16 mouse cellular contexts compared by ENCODE assay signal in genomic region chr13:113373291-113374083, GRCm38 (mm10).
DNase-seq lines count a peak whose midpoint lies in the region; ATAC-seq lines count a peak whose summit lies in the region.
"Had no signal": no experiment of that assay in that cellular context is flagged by ENCODE, and none has a peak within 500 bp of the region (broad histone marks: within the 10 kb centered on the region; RNA-seq: fewer than 3 reads in every experiment).

No protein-coding gene starts in this region.

- no peak overlapping the region for H3K4me3 ChIP-seq in forebrain, embryonic 15.5 days
- no peak overlapping the region for H3K4me3 ChIP-seq in forebrain, embryonic 10.5 days
- no peak overlapping the region for H3K4me3 ChIP-seq in forebrain, embryonic 16.5 days (replicated peaks; ENCODE audit: low read length)
- no peak overlapping the region for H3K4me3 ChIP-seq in limb, embryonic 12.5 days (replicated peaks)
- H3K4me3 ChIP-seq: kidney, embryonic 15.5 days had no signal

- H3K27me3 ChIP-seq in forebrain, embryonic 15.5 days, result no peaks in the 10 kb centered on the region
- H3K27me3 ChIP-seq in forebrain, embryonic 10.5 days (ENCODE audit: poor library complexity, severe bottlenecking), result no peaks in the 10 kb centered on the region
- no peaks in the 10 kb centered on the region for H3K27me3 ChIP-seq in forebrain, embryonic 16.5 days (replicated peaks; ENCODE audit: control insufficient read depth, insufficient read depth, low read length)
- no peaks in the 10 kb centered on the region; the same call in 1 of the 2 replicates for H3K27me3 ChIP-seq in limb, embryonic 12.5 days
- H3K27me3 ChIP-seq: kidney, embryonic 15.5 days had no signal

- 75% methylated on average over 12 of the region's 12 CpGs for WGBS in forebrain, embryonic 15.5 days
- WGBS in forebrain, embryonic 10.5 days, result 91% methylated on average over 12 of the region's 12 CpGs
- WGBS in forebrain, embryonic 16.5 days, result 73% methylated on average over 12 of the region's 12 CpGs
- 75% methylated on average over 12 of the region's 12 CpGs for WGBS in limb, embryonic 12.5 days

- H3K9me3 ChIP-seq in forebrain, embryonic 15.5 days, result no peaks in the 10 kb centered on the region
- H3K9me3 ChIP-seq in forebrain, embryonic 10.5 days, result no peaks in the 10 kb centered on the region
- H3K9me3 ChIP-seq in forebrain, embryonic 16.5 days (ENCODE audit: control insufficient read depth, low read length), result no peaks in the 10 kb centered on the region
- H3K9me3 ChIP-seq in limb, embryonic 12.5 days, result no peaks in the 10 kb centered on the region
- H3K9me3 ChIP-seq: kidney, embryonic 15.5 days had no signal

- no peaks in the 10 kb centered on the region for H3K4me1 ChIP-seq in forebrain, embryonic 15.5 days
- H3K4me1 ChIP-seq in forebrain, embryonic 10.5 days, result peaks cover 3% of the 10 kb centered on the region
- H3K4me1 ChIP-seq in forebrain, embryonic 16.5 days (replicated peaks; ENCODE audit: control insufficient read depth, insufficient read depth, low read length), result no peaks in the 10 kb centered on the region
- H3K4me1 ChIP-seq in limb, embryonic 12.5 days (replicated peaks), result no peaks in the 10 kb centered on the region; the same call in 1 of the 2 replicates

- H3K4me2 ChIP-seq in forebrain, embryonic 15.5 days (replicated peaks), result no peak overlapping the region
- no peak overlapping the region for H3K4me2 ChIP-seq in forebrain, embryonic 16.5 days (ENCODE audit: low read length)
- no peak overlapping the region for H3K4me2 ChIP-seq in limb, embryonic 12.5 days
- H3K4me2 ChIP-seq: heart, embryonic 11.5 days; kidney, embryonic 15.5 days; lung, embryonic 14.5 days had no signal

- DNase-seq in forebrain, embryonic 10.5 days (ENCODE audit: extremely low spot score, low spot score), result no peak
- DNase-seq in layer of hippocampus, postnatal 10 days (ENCODE audit: low spot score in 2 of 2), result peak; percentile 21 to 32
- no peak for DNase-seq in layer of hippocampus, adult 18-20 months (ENCODE audit: low spot score in 2 of 2)
- DNase-seq in embryo, embryonic 11 days, result no peak
- no peak for DNase-seq in layer of hippocampus, adult 9-10 months (ENCODE audit: low spot score)
- DNase-seq: adrenal gland, postnatal 14 days; cerebellum, adult 2 months; gastrocnemius, postnatal 25 days; heart, postnatal 14 days; lung, embryonic 14.5 days; thymus, postnatal 25 days had no signal

- no peak overlapping the region for H3K9ac ChIP-seq in forebrain, embryonic 15.5 days (replicated peaks)
- H3K9ac ChIP-seq in forebrain, embryonic 16.5 days (replicated peaks; ENCODE audit: low read depth, low read length), result no peak overlapping the region
- no peak overlapping the region for H3K9ac ChIP-seq in limb, embryonic 12.5 days (replicated peaks)
- H3K9ac ChIP-seq: kidney, embryonic 15.5 days; lung, embryonic 14.5 days had no signal

- no peaks in the 10 kb centered on the region for H3K36me3 ChIP-seq in forebrain, embryonic 15.5 days
- H3K36me3 ChIP-seq in forebrain, embryonic 10.5 days (replicated peaks), result no peaks in the 10 kb centered on the region
- no peaks in the 10 kb centered on the region for H3K36me3 ChIP-seq in forebrain, embryonic 16.5 days (ENCODE audit: control insufficient read depth, insufficient read depth)
- H3K36me3 ChIP-seq in limb, embryonic 12.5 days, result peaks cover 15% of the 10 kb centered on the region; the same call in 1 of the 2 replicates
- H3K36me3 ChIP-seq: kidney, embryonic 15.5 days had no signal

- H3K27ac ChIP-seq in forebrain, embryonic 15.5 days (replicated peaks), result peak overlapping the region; percentile 46
- H3K27ac ChIP-seq in forebrain, embryonic 10.5 days, result no peak overlapping the region
- H3K27ac ChIP-seq in forebrain, embryonic 16.5 days (ENCODE audit: low read length), result peak overlapping the region; percentile 51
- H3K27ac ChIP-seq in limb, embryonic 12.5 days, result no peak overlapping the region
- H3K27ac ChIP-seq: kidney, embryonic 15.5 days had no signal

- peak; percentile 68 for ATAC-seq in forebrain, embryonic 15.5 days (replicated peaks)
- peak; percentile 61 for ATAC-seq in forebrain, embryonic 16.5 days
- ATAC-seq in limb, embryonic 12.5 days (ENCODE audit: insufficient number of reproducible peaks, insufficient read depth, low FRiP score, low TSS enrichment, low read depth), result 0 out of 2 replicates have a peak, but pooled peaks have one; percentile 35

Comparison
In these comparisons a context has a peak if more than half of its experiments do, and no peak if none do; other contexts are left out.
1. H3K27ac ChIP-seq: peak in forebrain, embryonic 15.5 days (single experiment) and forebrain, embryonic 16.5 days (single experiment); none in forebrain, embryonic 10.5 days (single experiment) and limb, embryonic 12.5 days (single experiment).
2. DNase-seq: peak in layer of hippocampus, postnatal 10 days (2 of 2); none in forebrain, embryonic 10.5 days (single experiment), layer of hippocampus, adult 18-20 months (0 of 2), embryo, embryonic 11 days (single experiment) and layer of hippocampus, adult 9-10 months (single experiment).
3. Peak in every context shown above with its lines, with median percentiles within 50 percentile points of each other: ATAC-seq.